In genomic region chr17:14943729-14944059, GRCm38 (mm10) we compare ENCODE assay signal across 8 mouse cellular contexts. TPM values are rescaled to one million over a fixed set of nuclear protein-coding genes. Genes with fewer than 3 reads are reported as not detected.
DNase-seq lines count a peak whose midpoint lies in the region; ATAC-seq and TF ChIP-seq lines count a peak whose summit lies in the region.

No protein-coding gene starts in this region.

- no peak for TF ChIP-seq EP300 in MEL (IDR thresholded peaks at IDR 0.05; ENCODE audit: low read depth in 1 of 2, low read length in 2 of 2)

- WGBS in kidney, embryonic 14.5 days: 15% methylated on average over 16 of the region's 16 CpGs
- WGBS in hindbrain, embryonic 11.5 days: 23% methylated on average over 16 of the region's 16 CpGs

- no peak for TF ChIP-seq POLR2A in MEL (IDR thresholded peaks at IDR 0.05; ENCODE audit: control insufficient read depth in 1 of 2, insufficient read depth in 1 of 2, low read depth in 1 of 2, low read length in 2 of 2, poor library complexity in 1 of 2)

- peak overlapping the region; percentile 76 for H3K9ac ChIP-seq in kidney, embryonic 14.5 days (ENCODE audit: low read depth, low read length)
- peak overlapping the region; percentile 64 for H3K9ac ChIP-seq in MEL (ENCODE audit: control insufficient read depth, low read depth, low read length, poor library complexity, severe bottlenecking)
- peak overlapping the region; percentile 84 for H3K9ac ChIP-seq in hindbrain, embryonic 11.5 days (ENCODE audit: low read depth, low read length)

- no peak for DNase-seq in kidney, adult 18-20 months
- no peak for DNase-seq in MEL (ENCODE audit: low read depth, low spot score)
- DNase-seq in hindbrain, embryonic 11.5 days (ENCODE audit: low spot score): no peak
- no peak for DNase-seq in yolk sac, embryonic 10.5 days (ENCODE audit: low spot score)
- no peak for DNase-seq in adrenal gland, adult 2 months
- no peak for DNase-seq in adrenal gland, postnatal 36 days

- no peak for TF ChIP-seq RAD21 in MEL (IDR thresholded peaks at IDR 0.05; ENCODE audit: low read depth, low read length)

- H3K27me3 ChIP-seq in kidney, embryonic 14.5 days (ENCODE audit: control insufficient read depth, insufficient read depth, low read length): no peaks in the 10 kb centered on the region
- no peaks in the 10 kb centered on the region for H3K27me3 ChIP-seq in MEL (ENCODE audit: control insufficient read depth in 1 of 2, insufficient read depth in 2 of 2, low read length in 2 of 2)
- no peaks in the 10 kb centered on the region for H3K27me3 ChIP-seq in hindbrain, embryonic 11.5 days (ENCODE audit: control insufficient read depth, insufficient read depth, low read length)

- H3K4me1 ChIP-seq in kidney, embryonic 14.5 days (ENCODE audit: control insufficient read depth, insufficient read depth, low read length): peaks cover 12% of the 10 kb centered on the region; the same call in 1 of the 2 replicates
- H3K4me1 ChIP-seq in MEL (ENCODE audit: control insufficient read depth in 1 of 2, insufficient read depth in 2 of 2, low read length in 2 of 2): peaks cover 0 to 5% of the 10 kb centered on the region in 2 experiments; a peak in 1 of 4 replicates
- 0 out of 2 replicates have a peak, but pooled peaks cover 3% of the 10 kb centered on the region for H3K4me1 ChIP-seq in hindbrain, embryonic 11.5 days (replicated peaks; ENCODE audit: control insufficient read depth, insufficient read depth, low read length)

- TF ChIP-seq CTCF in MEL (IDR thresholded peaks at IDR 0.05 in 2 of 3, conservative IDR thresholded peaks at IDR 0.05 in 1 of 3; ENCODE audit: control insufficient read depth in 1 of 3, insufficient read depth in 1 of 3, low read depth in 2 of 3, low read length in 3 of 3, poor library complexity in 1 of 3, severe bottlenecking in 1 of 3): no peak

- ATAC-seq in kidney, embryonic 14.5 days (ENCODE audit: low FRiP score, low TSS enrichment): no peak; the same call in 1 of the 2 replicates
- no peak; the same call in 1 of the 2 replicates for ATAC-seq in hindbrain, embryonic 11.5 days (ENCODE audit: low FRiP score)
- peak; percentile 42 for ATAC-seq in megakaryocyte-erythroid progenitor cell, adult 5-6 weeks (replicated peaks; ENCODE audit: low FRiP score, low TSS enrichment, poor library complexity, severe bottlenecking)

- peak overlapping the region; percentile 77 for H3K4me2 ChIP-seq in kidney, embryonic 14.5 days (replicated peaks; ENCODE audit: low read depth, low read length)
- H3K4me2 ChIP-seq in hindbrain, embryonic 11.5 days (replicated peaks; ENCODE audit: low read depth, low read length): peak overlapping the region; percentile 95

- peaks cover 35% of the 10 kb centered on the region for H3K36me3 ChIP-seq in kidney, embryonic 14.5 days (ENCODE audit: control insufficient read depth, insufficient read depth, low read length)
- H3K36me3 ChIP-seq in MEL (ENCODE audit: control insufficient read depth in 1 of 2, insufficient read depth in 2 of 2, low read length in 2 of 2): peaks cover 12 to 21% of the 10 kb centered on the region in 2 experiments
- H3K36me3 ChIP-seq in hindbrain, embryonic 11.5 days (ENCODE audit: control insufficient read depth, insufficient read depth, low read length): no peaks in the 10 kb centered on the region

- H3K9me3 ChIP-seq in kidney, embryonic 14.5 days (ENCODE audit: control insufficient read depth, low read length): no peaks in the 10 kb centered on the region
- no peaks in the 10 kb centered on the region for H3K9me3 ChIP-seq in MEL (replicated peaks; ENCODE audit: insufficient read depth, low read length)
- no peaks in the 10 kb centered on the region for H3K9me3 ChIP-seq in hindbrain, embryonic 11.5 days (ENCODE audit: control insufficient read depth, low read length)

- peak overlapping the region; percentile 57 for H3K4me3 ChIP-seq in kidney, embryonic 14.5 days (ENCODE audit: low read length)
- H3K4me3 ChIP-seq in MEL (ENCODE audit: control insufficient read depth in 1 of 2, insufficient read depth in 1 of 2, low read depth in 2 of 2, low read length in 2 of 2): peak overlapping the region; percentile 59 to 71
- peak overlapping the region; percentile 89 for H3K4me3 ChIP-seq in hindbrain, embryonic 11.5 days (ENCODE audit: low read depth, low read length)

- peaks cover 9% of the 10 kb centered on the region for H3K79me2 ChIP-seq in MEL (ENCODE audit: control insufficient read depth, insufficient read depth, low read length, poor library complexity)

- H3K27ac ChIP-seq in kidney, embryonic 14.5 days (ENCODE audit: low read depth, low read length): peak overlapping the region; percentile 12; the same call in 1 of the 2 replicates
- no peak overlapping the region for H3K27ac ChIP-seq in MEL (ENCODE audit: control insufficient read depth, low read depth, low read length)
- H3K27ac ChIP-seq in hindbrain, embryonic 11.5 days (ENCODE audit: low read depth, low read length): no peak overlapping the region

TF ChIP-seq in MEL, 35 proteins besides CTCF, POLR2A, EP300 and RAD21:
- TF ChIP-seq MAZ (IDR thresholded peaks at IDR 0.05; ENCODE audit: low read depth, low read length): no peak
- no peak for TF ChIP-seq NELFE (IDR thresholded peaks at IDR 0.05; ENCODE audit: low read depth, low read length)
- TF ChIP-seq CHD1 (IDR thresholded peaks at IDR 0.05; ENCODE audit: low read depth, low read length): no peak

RNA-seq across cellular contexts. Expression of gene 1600012H06Rik, which starts 0.7 kb away (rescaled TPM):
- polyA plus RNA-seq in kidney, embryonic 14.5 days (2014; fragmentation: Nextera tagmentation; extraction: Ambion mirVana): 23.3 and 31.2 TPM in 2 replicates
- 3.8 and 5.0 TPM in 2 replicates for total RNA-seq in MEL (2012; rRNA removed)
- polyA plus RNA-seq in MEL (2012; ENCODE audit: insufficient read depth in 1 of 2, insufficient read length in 2 of 2, low read depth in 1 of 2, low replicate concordance in 2 of 2, missing spikeins in 1 of 2): 1 to 10 TPM in 1 of 2 experiments, not detected in 1; 6.5 TPM
- 34.9 and 39.4 TPM in 2 replicates for polyA plus RNA-seq in hindbrain, embryonic 11.5 days (2014; fragmentation: Nextera tagmentation; extraction: Ambion mirVana)
- total RNA-seq in megakaryocyte-erythroid progenitor cell, adult 5-6 weeks (2014; fragmentation: Nextera tagmentation): 8.3 and 9.3 TPM in 2 replicates
- total RNA-seq in megakaryocyte-erythroid progenitor cell, adult 5-6 weeks (2017): 4.6 and 6.7 TPM in 2 replicates
- 10 to 100 TPM; 27.6 to 33.1 TPM for total RNA-seq in adrenal gland, adult 2 months (2021)
- polyA plus RNA-seq in adrenal gland, adult 2 months (2012; rRNA removed): 13.2 and 23.8 TPM in 2 replicates
- 10 to 100 TPM; 30.6 to 44.4 TPM for total RNA-seq in adrenal gland, postnatal 36 days (2021)

RNA-seq across cellular contexts. Expression of gene Wdr27, which starts 0.7 kb away (rescaled TPM):
- 6.7 and 8.3 TPM in 2 replicates for polyA plus RNA-seq in kidney, embryonic 14.5 days (2014; fragmentation: Nextera tagmentation; extraction: Ambion mirVana)
- 0.10 and 0.69 TPM in 2 replicates for total RNA-seq in MEL (2012; rRNA removed)
- 1 to 10 TPM in 1 of 2 experiments, not detected in 1; 1.4 TPM for polyA plus RNA-seq in MEL (2012; ENCODE audit: insufficient read depth in 1 of 2, insufficient read length in 2 of 2, low read depth in 1 of 2, low replicate concordance in 2 of 2, missing spikeins in 1 of 2)
- 6.0 and 6.2 TPM in 2 replicates for polyA plus RNA-seq in hindbrain, embryonic 11.5 days (2014; fragmentation: Nextera tagmentation; extraction: Ambion mirVana)
- total RNA-seq in megakaryocyte-erythroid progenitor cell, adult 5-6 weeks (2014; fragmentation: Nextera tagmentation): 2.4 TPM in 1 of 2 replicates, not detected in the other
- total RNA-seq in megakaryocyte-erythroid progenitor cell, adult 5-6 weeks (2017): 3.8 and 5.8 TPM in 2 replicates
- 1 to 10 TPM; 3.3 to 6.3 TPM for total RNA-seq in adrenal gland, adult 2 months (2021)
- polyA plus RNA-seq in adrenal gland, adult 2 months (2012; rRNA removed): 10.9 and 21.1 TPM in 2 replicates
- total RNA-seq in adrenal gland, postnatal 36 days (2021): 1 to 10 TPM; 5.4 to 5.8 TPM

RNA-seq across cellular contexts. Expression of gene Phf10, which starts 17.4 kb away (rescaled TPM):
- 37.4 and 44.2 TPM in 2 replicates for polyA plus RNA-seq in kidney, embryonic 14.5 days (2014; fragmentation: Nextera tagmentation; extraction: Ambion mirVana)
- 185 and 216 TPM in 2 replicates for total RNA-seq in MEL (2012; rRNA removed)
- polyA plus RNA-seq in MEL (2012; ENCODE audit: insufficient read depth in 1 of 2, insufficient read length in 2 of 2, low read depth in 1 of 2, low replicate concordance in 2 of 2, missing spikeins in 1 of 2): 100 to 1,000 TPM; 265 to 627 TPM
- polyA plus RNA-seq in hindbrain, embryonic 11.5 days (2014; fragmentation: Nextera tagmentation; extraction: Ambion mirVana): 32.0 and 39.2 TPM in 2 replicates
- total RNA-seq in megakaryocyte-erythroid progenitor cell, adult 5-6 weeks (2014; fragmentation: Nextera tagmentation): 281 and 343 TPM in 2 replicates
- 157 and 214 TPM in 2 replicates for total RNA-seq in megakaryocyte-erythroid progenitor cell, adult 5-6 weeks (2017)
- 10 to 100 TPM; 45.2 to 59.4 TPM for total RNA-seq in adrenal gland, adult 2 months (2021)
- polyA plus RNA-seq in adrenal gland, adult 2 months (2012; rRNA removed): 4.8 and 6.8 TPM in 2 replicates
- 10 to 100 TPM; 52.5 to 74.4 TPM for total RNA-seq in adrenal gland, postnatal 36 days (2021)

RNA-seq across cellular contexts. Expression of gene 9030025P20Rik, which starts 34.6 kb away (rescaled TPM):
- 8.0 and 12.7 TPM in 2 replicates for polyA plus RNA-seq in kidney, embryonic 14.5 days (2014; fragmentation: Nextera tagmentation; extraction: Ambion mirVana)
- total RNA-seq in MEL (2012; rRNA removed): 11.8 and 13.4 TPM in 2 replicates
- polyA plus RNA-seq in MEL (2012; ENCODE audit: insufficient read depth in 1 of 2, insufficient read length in 2 of 2, low read depth in 1 of 2, low replicate concordance in 2 of 2, missing spikeins in 1 of 2): 10 to 100 TPM in 1 of 2 experiments, not detected in 1; 15.5 TPM
- 10.1 and 13.0 TPM in 2 replicates for polyA plus RNA-seq in hindbrain, embryonic 11.5 days (2014; fragmentation: Nextera tagmentation; extraction: Ambion mirVana)
- 5.9 and 11.4 TPM in 2 replicates for total RNA-seq in megakaryocyte-erythroid progenitor cell, adult 5-6 weeks (2014; fragmentation: Nextera tagmentation)
- total RNA-seq in megakaryocyte-erythroid progenitor cell, adult 5-6 weeks (2017): 2.2 and 3.9 TPM in 2 replicates
- 1 to 10 TPM; 4.4 to 6.6 TPM for total RNA-seq in adrenal gland, adult 2 months (2021)
- polyA plus RNA-seq in adrenal gland, adult 2 months (2012; rRNA removed): 4.0 and 6.3 TPM in 2 replicates
- 1 to 10 TPM; 5.4 to 5.8 TPM for total RNA-seq in adrenal gland, postnatal 36 days (2021)

RNA-seq across cellular contexts. Expression of gene Gm3417, which starts 34.9 kb away (rescaled TPM):
- polyA plus RNA-seq in kidney, embryonic 14.5 days (2014; fragmentation: Nextera tagmentation; extraction: Ambion mirVana): 1.1 TPM in 1 of 2 replicates, not detected in the other
- total RNA-seq in MEL (2012; rRNA removed): 3.9 and 5.2 TPM in 2 replicates
- 1 to 10 TPM in 1 of 2 experiments, not detected in 1; 2.0 TPM for polyA plus RNA-seq in MEL (2012; ENCODE audit: insufficient read depth in 1 of 2, insufficient read length in 2 of 2, low read depth in 1 of 2, low replicate concordance in 2 of 2, missing spikeins in 1 of 2)
- 0.54 and 1.2 TPM in 2 replicates for polyA plus RNA-seq in hindbrain, embryonic 11.5 days (2014; fragmentation: Nextera tagmentation; extraction: Ambion mirVana)
- 0.96 and 11.1 TPM in 2 replicates for total RNA-seq in megakaryocyte-erythroid progenitor cell, adult 5-6 weeks (2014; fragmentation: Nextera tagmentation)
- 6.2 TPM in 1 of 2 replicates, not detected in the other for total RNA-seq in megakaryocyte-erythroid progenitor cell, adult 5-6 weeks (2017)
- not detected for total RNA-seq in adrenal gland, adult 2 months (2021)
- polyA plus RNA-seq in adrenal gland, adult 2 months (2012; rRNA removed): 2.5 TPM in 1 of 2 replicates, not detected in the other
- total RNA-seq in adrenal gland, postnatal 36 days (2021): not detected
